Mouse (Mus musculus): ENCODE measurements around the gene Tlk2. TPM values are rescaled to one million over a fixed set of nuclear protein-coding genes. Genes with fewer than 3 reads are reported as not detected.

Tlk2 gene
- total and polyA plus RNA-seq, 2 experiments, result 5.6 to 23.4 TPM

- H3K27me3 ChIP-seq (ENCODE audit: control insufficient read depth, insufficient read depth, low read length), result no peaks in the 10 kb centered on the region
- WGBS, result under 1% methylated on average over 4 of the region's 4 CpGs
- H3K4me1 ChIP-seq (ENCODE audit: control insufficient read depth, insufficient read depth, low read length), result peaks cover 29% of the 10 kb centered on the region
- H3K4me3 ChIP-seq (ENCODE audit: insufficient read depth, low read depth, low read length), result peak overlapping the region; percentile 97
- H3K79me2 ChIP-seq (ENCODE audit: control insufficient read depth, insufficient read depth, low read length), result peaks cover 23% of the 10 kb centered on the region
- H3K9ac ChIP-seq (ENCODE audit: low read depth, low read length), result peak overlapping the region; percentile 100
- DNase-seq (ENCODE audit: extremely low read depth, low read depth, low spot score), result peak; percentile 68
- H3K27ac ChIP-seq (replicated peaks; ENCODE audit: insufficient read depth, low read depth, low read length), result peak overlapping the region; percentile 90
- TF ChIP-seq CTCF (IDR thresholded peaks at IDR 0.05; ENCODE audit: low read depth, low read length), result no peak
- TF ChIP-seq POLR2A (IDR thresholded peaks at IDR 0.05; ENCODE audit: extremely low read depth, insufficient read depth, low read length), result no peak
- peaks cover 11% of the 10 kb centered on the region for H3K36me3 ChIP-seq (ENCODE audit: control insufficient read depth, insufficient read depth, low read length)
These were observed 3.9 kb downstream of the Tlk2 start for GRCm38 (mm10) chr11:105182461-105182855.

GRCm38 (mm10) chr11:105184678-105185077 is 6.1 kb downstream of the Tlk2 start:
- no peak for DNase-seq (ENCODE audit: extremely low read depth, low read depth, low spot score)
- H3K9ac ChIP-seq (ENCODE audit: low read depth, low read length), result no peak overlapping the region
- H3K79me2 ChIP-seq (ENCODE audit: control insufficient read depth, insufficient read depth, low read length), result peaks cover 32% of the 10 kb centered on the region
- no peaks in the 10 kb centered on the region for H3K27me3 ChIP-seq (ENCODE audit: control insufficient read depth, insufficient read depth, low read length)
- peak; percentile 43 for TF ChIP-seq CTCF (IDR thresholded peaks at IDR 0.05; ENCODE audit: low read depth, low read length)
- no peak for TF ChIP-seq POLR2A (IDR thresholded peaks at IDR 0.05; ENCODE audit: extremely low read depth, insufficient read depth, low read length)
- peaks cover 16% of the 10 kb centered on the region for H3K4me1 ChIP-seq (ENCODE audit: control insufficient read depth, insufficient read depth, low read length)
- H3K36me3 ChIP-seq (ENCODE audit: control insufficient read depth, insufficient read depth, low read length), result peaks cover 12% of the 10 kb centered on the region
- no peak overlapping the region for H3K27ac ChIP-seq (replicated peaks; ENCODE audit: insufficient read depth, low read depth, low read length)
- H3K4me3 ChIP-seq (ENCODE audit: insufficient read depth, low read depth, low read length), result no peak overlapping the region
- WGBS, result 92% methylated on average over 3 of the region's 3 CpGs

DNA sequence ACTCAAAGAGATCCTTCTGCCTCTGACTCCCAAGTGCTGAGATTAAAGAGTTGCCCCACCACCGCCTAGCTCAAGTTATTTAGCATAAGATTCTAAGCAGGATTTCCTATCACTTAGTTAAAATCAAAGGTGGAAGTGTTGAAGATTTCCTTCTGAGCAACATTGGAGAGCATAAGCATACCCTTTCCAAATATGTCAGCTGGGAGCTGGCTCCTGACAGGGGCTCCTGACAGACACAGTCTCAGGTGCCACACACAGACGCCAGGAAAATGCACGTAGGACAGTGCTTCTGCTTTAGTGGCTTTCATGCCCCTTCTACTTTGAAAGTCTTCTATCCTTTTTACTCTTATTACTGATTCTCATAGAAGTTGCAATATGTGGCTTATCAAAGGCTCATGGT is 13.6 kb downstream of the Tlk2 start:
- Histone ChIP-seq H3K4me3 (ENCODE audit: insufficient read depth, low read depth, low read length) (no peak overlapping the region), H3K27ac (replicated peaks; ENCODE audit: insufficient read depth, low read depth, low read length) (no peak overlapping the region), H3K27me3 (ENCODE audit: control insufficient read depth, insufficient read depth, low read length) (no peaks in the 10 kb centered on the region), H3K4me1 (ENCODE audit: control insufficient read depth, insufficient read depth, low read length) (peaks cover 5% of the 10 kb centered on the region), H3K9ac (ENCODE audit: low read depth, low read length) (no peak overlapping the region), H3K79me2 (ENCODE audit: control insufficient read depth, insufficient read depth, low read length) (peaks cover 42% of the 10 kb centered on the region; the same call in 1 of the 2 replicates), H3K36me3 (ENCODE audit: control insufficient read depth, insufficient read depth, low read length) (peaks cover 4% of the 10 kb centered on the region)
- WGBS, result 93% methylated on average over 3 of the region's 3 CpGs
- TF ChIP-seq CTCF (IDR thresholded peaks at IDR 0.05; ENCODE audit: low read depth, low read length) (no peak), POLR2A (IDR thresholded peaks at IDR 0.05; ENCODE audit: extremely low read depth, insufficient read depth, low read length) (no peak)
- no peak for DNase-seq (ENCODE audit: extremely low read depth, low read depth, low spot score)

DNA sequence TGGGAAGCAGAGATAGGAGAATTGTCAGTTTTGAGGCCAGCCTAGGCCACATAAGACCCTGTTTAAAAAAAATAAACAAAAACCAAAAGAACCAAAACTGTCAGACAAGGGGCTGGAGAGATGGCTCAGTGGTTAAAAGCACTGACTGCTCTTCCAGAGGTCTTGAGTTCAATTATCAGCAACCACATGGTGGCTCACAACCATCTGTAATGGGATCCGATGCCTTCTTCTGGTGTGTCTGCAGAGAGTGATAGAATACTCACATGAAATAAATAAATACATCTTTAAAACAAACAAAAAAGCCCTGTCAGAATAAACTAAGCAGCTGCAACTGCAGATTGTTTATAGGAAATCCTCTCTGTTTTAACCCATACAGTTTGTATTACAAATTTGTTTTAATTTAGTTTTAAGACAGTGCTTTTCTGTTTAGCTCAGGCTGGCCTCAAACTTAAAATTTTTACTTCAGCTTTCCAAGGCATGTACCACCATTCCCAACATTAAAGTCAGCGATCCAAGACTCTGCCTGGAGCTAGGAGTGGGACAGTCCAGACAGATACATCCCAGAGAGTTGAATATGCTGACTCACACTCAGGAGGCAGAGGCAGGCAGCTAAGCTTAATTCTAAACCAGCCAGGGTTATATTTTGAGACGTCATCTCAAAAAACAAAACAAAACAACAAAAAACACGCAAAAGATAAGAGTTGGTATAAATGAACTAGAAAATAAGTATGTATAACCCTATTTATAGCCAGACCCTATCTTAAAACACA is 18.5 kb downstream of the Tlk2 start:
- H3K79me2 ChIP-seq (ENCODE audit: control insufficient read depth, insufficient read depth, low read length), result peaks cover 51% of the 10 kb centered on the region

GRCm38 (mm10) chr11:105202403-105202802 is 23.8 kb downstream of the Tlk2 start:
- H3K27ac ChIP-seq (replicated peaks; ENCODE audit: insufficient read depth, low read depth, low read length), result no peak overlapping the region
- DNase-seq (ENCODE audit: extremely low read depth, low read depth, low spot score), result no peak
- H3K4me3 ChIP-seq (ENCODE audit: insufficient read depth, low read depth, low read length), result no peak overlapping the region
- H3K79me2 ChIP-seq (ENCODE audit: control insufficient read depth, insufficient read depth, low read length), result peaks cover 28% of the 10 kb centered on the region
- WGBS, result 62% methylated on average over 3 of the region's 3 CpGs
- H3K9ac ChIP-seq (ENCODE audit: low read depth, low read length), result no peak overlapping the region
- peak; percentile 38; the same call in 1 of the 2 replicates for TF ChIP-seq CTCF (IDR thresholded peaks at IDR 0.05; ENCODE audit: low read depth, low read length)
- TF ChIP-seq POLR2A (IDR thresholded peaks at IDR 0.05; ENCODE audit: extremely low read depth, insufficient read depth, low read length), result no peak
- no peaks in the 10 kb centered on the region for H3K27me3 ChIP-seq (ENCODE audit: control insufficient read depth, insufficient read depth, low read length)
- no peaks in the 10 kb centered on the region for H3K36me3 ChIP-seq (ENCODE audit: control insufficient read depth, insufficient read depth, low read length)
- peaks cover 4% of the 10 kb centered on the region; the same call in 1 of the 2 replicates for H3K4me1 ChIP-seq (ENCODE audit: control insufficient read depth, insufficient read depth, low read length)

More for the DNA sequence above, 18.5 kb downstream of the Tlk2 start:
- H3K4me3 ChIP-seq (ENCODE audit: insufficient read depth, low read depth, low read length), result no peak overlapping the region
- no peaks in the 10 kb centered on the region for H3K27me3 ChIP-seq (ENCODE audit: control insufficient read depth, insufficient read depth, low read length)
- DNase-seq (ENCODE audit: extremely low read depth, low read depth, low spot score), result no peak
- 0 out of 2 replicates have a peak, but pooled peaks cover 1% of the 10 kb centered on the region for H3K36me3 ChIP-seq (ENCODE audit: control insufficient read depth, insufficient read depth, low read length)
- no peak overlapping the region for H3K9ac ChIP-seq (ENCODE audit: low read depth, low read length)
- H3K4me1 ChIP-seq (ENCODE audit: control insufficient read depth, insufficient read depth, low read length), result peaks cover 5% of the 10 kb centered on the region
- WGBS, result 88% methylated on average over 4 of the region's 4 CpGs
- H3K27ac ChIP-seq (replicated peaks; ENCODE audit: insufficient read depth, low read depth, low read length), result no peak overlapping the region
- no peak for TF ChIP-seq CTCF (IDR thresholded peaks at IDR 0.05; ENCODE audit: low read depth, low read length)
- no peak for TF ChIP-seq POLR2A (IDR thresholded peaks at IDR 0.05; ENCODE audit: extremely low read depth, insufficient read depth, low read length)

GRCm38 (mm10) chr11:105210007-105210406 is 31.4 kb downstream of the Tlk2 start:
- WGBS, result 98% methylated on average over 1 of the region's 1 CpGs
- no peak overlapping the region for H3K9ac ChIP-seq (ENCODE audit: low read depth, low read length)
- H3K4me1 ChIP-seq (ENCODE audit: control insufficient read depth, insufficient read depth, low read length), result no peaks in the 10 kb centered on the region
- DNase-seq (ENCODE audit: extremely low read depth, low read depth, low spot score), result no peak
- no peak overlapping the region for H3K4me3 ChIP-seq (ENCODE audit: insufficient read depth, low read depth, low read length)
- no peak for TF ChIP-seq POLR2A (IDR thresholded peaks at IDR 0.05; ENCODE audit: extremely low read depth, insufficient read depth, low read length)
- TF ChIP-seq CTCF (IDR thresholded peaks at IDR 0.05; ENCODE audit: low read depth, low read length), result no peak
- H3K36me3 ChIP-seq (ENCODE audit: control insufficient read depth, insufficient read depth, low read length), result peaks cover 25% of the 10 kb centered on the region
- H3K27me3 ChIP-seq (ENCODE audit: control insufficient read depth, insufficient read depth, low read length), result no peaks in the 10 kb centered on the region
- H3K79me2 ChIP-seq (ENCODE audit: control insufficient read depth, insufficient read depth, low read length), result peaks cover 10% of the 10 kb centered on the region; the same call in 1 of the 2 replicates
- no peak overlapping the region for H3K27ac ChIP-seq (replicated peaks; ENCODE audit: insufficient read depth, low read depth, low read length)
